Comparison of ENCODE assay signal across 8 mouse cellular contexts in the genomic region with DNA sequence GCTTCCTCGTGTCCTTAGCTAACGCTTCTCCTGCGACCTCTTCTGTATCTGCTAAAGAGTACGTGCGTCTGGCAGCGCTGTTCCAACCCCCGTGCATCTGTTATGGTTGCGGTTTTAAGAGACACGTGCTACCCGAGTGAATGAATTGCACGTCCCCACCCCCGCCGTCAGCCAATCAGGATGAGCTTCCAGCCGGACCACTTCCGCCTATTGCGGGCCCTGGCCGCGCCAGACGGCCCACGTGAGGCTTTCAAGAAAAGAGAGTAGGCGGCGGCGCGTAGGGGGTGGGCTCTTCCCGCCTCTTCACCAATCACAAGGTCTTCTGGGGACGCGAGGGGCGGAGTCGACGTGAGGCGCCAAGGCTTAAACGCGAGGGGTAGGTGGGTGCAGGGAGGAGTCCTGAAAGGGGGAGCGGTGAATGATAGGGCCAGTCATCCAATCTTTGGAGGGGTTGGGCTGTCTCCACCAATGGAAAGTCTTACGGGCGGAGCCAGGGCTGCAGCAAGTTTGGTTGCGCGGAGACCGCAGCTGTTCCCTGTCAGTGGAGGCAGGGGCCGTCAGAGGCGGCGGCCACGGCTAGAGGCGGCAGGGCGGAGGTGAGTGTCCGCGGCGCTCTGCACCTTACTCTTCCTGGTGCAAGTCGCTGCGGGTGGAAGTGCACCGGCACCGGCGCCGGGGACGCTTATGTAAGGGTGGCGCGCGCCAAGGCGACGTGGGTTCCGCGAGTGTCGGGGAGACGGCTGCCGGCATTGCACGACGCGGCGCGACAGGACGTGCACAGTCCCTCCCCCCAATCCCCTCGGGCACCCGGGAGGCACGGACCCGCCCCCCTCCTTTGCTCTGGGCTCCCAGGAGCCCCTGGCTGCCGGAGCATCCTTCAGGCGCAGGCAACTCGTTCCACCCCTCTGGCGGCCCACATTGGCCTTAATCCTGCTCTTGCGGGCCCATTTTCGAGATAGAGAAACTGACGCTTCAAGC. TPM values are rescaled to one million over a fixed set of nuclear protein-coding genes. Genes with fewer than 3 reads are reported as not detected.
DNase-seq lines count a peak whose midpoint lies in the region; ATAC-seq and TF ChIP-seq lines count a peak whose summit lies in the region.

A gene (plus strand): TSS at position 487 of the 978 bp plus-strand sequence.

- H3K4me3 ChIP-seq in E14TG2a.4 (replicated peaks; ENCODE audit: low read length) = peak within 1 kb of the TSS; percentile 93
- peak within 1 kb of the TSS; percentile 77 for H3K4me3 ChIP-seq in forebrain, embryonic 12.5 days (replicated peaks)
- H3K4me3 ChIP-seq in heart, postnatal 0 days (ENCODE audit: low read depth, low read length) = peak within 1 kb of the TSS; percentile 74
- peak within 1 kb of the TSS; percentile 91 for H3K4me3 ChIP-seq in liver, embryonic 16.5 days (ENCODE audit: low read depth, low read length)
- peak within 1 kb of the TSS; percentile 63 for H3K4me3 ChIP-seq in neural tube, embryonic 13.5 days
- H3K4me3 ChIP-seq in testis, adult 2 months (ENCODE audit: control insufficient read depth, low read depth, low read length) = peak within 1 kb of the TSS; percentile 96

- DNase-seq in c-Kit-positive CD71-positive TER-119-positive erythroid progenitor cells, embryonic 14.5 days (ENCODE audit: low spot score) = peak; percentile 99
- peak; percentile 100 for DNase-seq in heart, postnatal 0 days (ENCODE audit: low spot score)
- DNase-seq in kidney, postnatal 4 days = peak; percentile 98 to 99

- WGBS in forebrain, embryonic 12.5 days = under 1% methylated on average over 81 of the region's 82 CpGs
- under 1% methylated on average over 82 of the region's 82 CpGs for WGBS in heart, postnatal 0 days
- WGBS in liver, embryonic 16.5 days (ENCODE audit: insufficient replicate concordance) = under 1% methylated on average over 81 of the region's 82 CpGs
- under 1% methylated on average over 81 of the region's 82 CpGs for WGBS in neural tube, embryonic 13.5 days

- TF ChIP-seq POLR2A in testis, adult 2 months (IDR thresholded peaks at IDR 0.05; ENCODE audit: control insufficient read depth, low read depth, low read length) = peak; percentile 78

- H3K36me3 ChIP-seq in E14TG2a.4 (ENCODE audit: insufficient read depth, low read length) = no peaks in the 10 kb centered on the region
- no peaks in the 10 kb centered on the region for H3K36me3 ChIP-seq in forebrain, embryonic 12.5 days (replicated peaks)
- H3K36me3 ChIP-seq in heart, postnatal 0 days (replicated peaks; ENCODE audit: control insufficient read depth, insufficient read depth, low read length) = no peaks in the 10 kb centered on the region
- no peaks in the 10 kb centered on the region for H3K36me3 ChIP-seq in liver, embryonic 16.5 days (ENCODE audit: control insufficient read depth, insufficient read depth)
- H3K36me3 ChIP-seq in neural tube, embryonic 13.5 days = no peaks in the 10 kb centered on the region
- no peaks in the 10 kb centered on the region for H3K36me3 ChIP-seq in testis, adult 2 months (ENCODE audit: control insufficient read depth, insufficient read depth, low read length)

- no peaks in the 10 kb centered on the region for H3K9me3 ChIP-seq in E14TG2a.4 (ENCODE audit: low read length)
- no peaks in the 10 kb centered on the region for H3K9me3 ChIP-seq in forebrain, embryonic 12.5 days
- H3K9me3 ChIP-seq in heart, postnatal 0 days (replicated peaks; ENCODE audit: control insufficient read depth, low read length) = no peaks in the 10 kb centered on the region
- H3K9me3 ChIP-seq in liver, embryonic 16.5 days (replicated peaks; ENCODE audit: control insufficient read depth, low read length) = no peaks in the 10 kb centered on the region
- no peaks in the 10 kb centered on the region for H3K9me3 ChIP-seq in neural tube, embryonic 13.5 days

- H3K27me3 ChIP-seq in E14TG2a.4 (ENCODE audit: insufficient read depth, low read length) = peaks cover 20% of the 10 kb centered on the region
- peaks cover 25% of the 10 kb centered on the region for H3K27me3 ChIP-seq in forebrain, embryonic 12.5 days
- no peaks in the 10 kb centered on the region for H3K27me3 ChIP-seq in heart, postnatal 0 days (ENCODE audit: control insufficient read depth, insufficient read depth, low read length)
- H3K27me3 ChIP-seq in liver, embryonic 16.5 days (ENCODE audit: control insufficient read depth, insufficient read depth, low read depth, low read length) = no peaks in the 10 kb centered on the region; the same call in 1 of the 2 replicates
- peaks cover 6% of the 10 kb centered on the region; the same call in 1 of the 2 replicates for H3K27me3 ChIP-seq in neural tube, embryonic 13.5 days
- H3K27me3 ChIP-seq in testis, adult 2 months (ENCODE audit: control insufficient read depth, insufficient read depth, low read length) = no peaks in the 10 kb centered on the region

- peak within 1 kb of the TSS; percentile 86 for H3K4me2 ChIP-seq in forebrain, embryonic 12.5 days
- H3K4me2 ChIP-seq in heart, postnatal 0 days (ENCODE audit: low read depth, low read length) = peak within 1 kb of the TSS; percentile 86
- H3K4me2 ChIP-seq in liver, embryonic 16.5 days (ENCODE audit: low read depth, low read length) = peak within 1 kb of the TSS; percentile 98
- H3K4me2 ChIP-seq in neural tube, embryonic 13.5 days = peak within 1 kb of the TSS; percentile 87

- ATAC-seq in forebrain, embryonic 12.5 days (ENCODE audit: low FRiP score) = peak; percentile 100
- ATAC-seq in heart, postnatal 0 days (ENCODE audit: insufficient read depth, low read depth) = peak; percentile 99
- ATAC-seq in liver, embryonic 16.5 days (ENCODE audit: low read depth) = peak; percentile 97
- ATAC-seq in neural tube, embryonic 13.5 days (ENCODE audit: low read depth) = peak; percentile 100

- no peak for TF ChIP-seq CTCF in E14TG2a.4 (conservative IDR thresholded peaks at IDR 0.05; ENCODE audit: low read length)
- TF ChIP-seq CTCF in heart, postnatal 0 days (IDR thresholded peaks at IDR 0.05; ENCODE audit: low read depth) = no peak
- TF ChIP-seq CTCF in testis, adult 2 months (IDR thresholded peaks at IDR 0.05; ENCODE audit: control insufficient read depth, insufficient read depth, insufficient replicate concordance, low read depth, low read length) = no peak

- H3K4me1 ChIP-seq in E14TG2a.4 (replicated peaks; ENCODE audit: low read depth, low read length) = peaks cover 17% of the 10 kb centered on the region
- peaks cover 13% of the 10 kb centered on the region for H3K4me1 ChIP-seq in forebrain, embryonic 12.5 days
- H3K4me1 ChIP-seq in heart, postnatal 0 days (ENCODE audit: control insufficient read depth, insufficient read depth) = peaks cover 10% of the 10 kb centered on the region; the same call in 1 of the 2 replicates
- H3K4me1 ChIP-seq in liver, embryonic 16.5 days (ENCODE audit: control insufficient read depth, low read depth, low read length) = peaks cover 16% of the 10 kb centered on the region
- peaks cover 14% of the 10 kb centered on the region for H3K4me1 ChIP-seq in neural tube, embryonic 13.5 days (replicated peaks)
- H3K4me1 ChIP-seq in testis, adult 2 months (ENCODE audit: control insufficient read depth, insufficient read depth, low read length) = peaks cover 5% of the 10 kb centered on the region

- peak; percentile 87; the same call in 1 of the 2 replicates for TF ChIP-seq EP300 in heart, postnatal 0 days (IDR thresholded peaks at IDR 0.05; ENCODE audit: low read depth)

- peak within 1 kb of the TSS; percentile 50 for H3K9ac ChIP-seq in forebrain, embryonic 12.5 days
- H3K9ac ChIP-seq in heart, postnatal 0 days (replicated peaks; ENCODE audit: low read depth, low read length) = peak within 1 kb of the TSS; percentile 45
- peak within 1 kb of the TSS; percentile 85 for H3K9ac ChIP-seq in liver, embryonic 16.5 days (ENCODE audit: low read depth, low read length)
- peak within 1 kb of the TSS; percentile 67 for H3K9ac ChIP-seq in neural tube, embryonic 13.5 days

- H3K27ac ChIP-seq in forebrain, embryonic 12.5 days = no peak within 1 kb of the TSS
- peak within 1 kb of the TSS; percentile 68 for H3K27ac ChIP-seq in heart, postnatal 0 days (ENCODE audit: low read depth)
- H3K27ac ChIP-seq in liver, embryonic 16.5 days (ENCODE audit: low read length) = peak within 1 kb of the TSS; percentile 51
- H3K27ac ChIP-seq in neural tube, embryonic 13.5 days (replicated peaks) = peak within 1 kb of the TSS; percentile 59; the same call in 1 of the 2 replicates
- H3K27ac ChIP-seq in testis, adult 2 months (ENCODE audit: control insufficient read depth, insufficient read depth, low read depth, low read length) = peak within 1 kb of the TSS; percentile 93

RNA-seq across cellular contexts. Expression of the gene that starts here (rescaled TPM):
- 19.2 and 20.0 TPM in 2 replicates for polyA plus RNA-seq in forebrain, embryonic 12.5 days (2016; fragmentation: Nextera tagmentation; extraction: Ambion mirVana)
- total RNA-seq in heart, postnatal 0 days (2014; rRNA removed; ENCODE audit: low replicate concordance) = 12.4 and 13.8 TPM in 2 replicates
- polyA plus RNA-seq in heart, postnatal 0 days (2015; fragmentation: Nextera tagmentation; extraction: Ambion mirVana) = 4.7 and 5.2 TPM in 2 replicates
- polyA plus RNA-seq in liver, embryonic 16.5 days (2015; fragmentation: Nextera tagmentation; extraction: Ambion mirVana) = 88.7 and 118 TPM in 2 replicates
- polyA plus RNA-seq in neural tube, embryonic 13.5 days (2015; fragmentation: Nextera tagmentation; extraction: Ambion mirVana) = 21.0 and 21.9 TPM in 2 replicates
- polyA plus RNA-seq in testis, adult 2 months (2012; rRNA removed) = 14.3 and 15.2 TPM in 2 replicates
